Mouse (Mus musculus) thymus, adult 2 months (tissue): ENCODE measurements at regions not wholly inside any gene's neighbourhood (a gene's known extent, or its start where the extent isn't known, plus 50 kb on each side); places are given as distances from the start of the nearest gene placed in this dataset.

Experiments used
- CTCF ChIP-seq: fragments of 200-500 bp; IDR thresholded peaks from 2 replicates; pipeline ENCODE4 v1.5.1; 2012; ENCODE audit warnings: mild to moderate bottlenecking, control low read depth, low read length, moderate library complexity, borderline replicate concordance; ENCODE audit not compliant: control insufficient read depth, poor library complexity, insufficient read depth; ENCODE audit errors: extremely low read depth
- POLR2A ChIP-seq: fragments of 200-500 bp; IDR thresholded peaks from 2 replicates; pipeline ENCODE4 v1.6.1; 2012; ENCODE audit warnings: mild to moderate bottlenecking, low read length, control low read depth, moderate library complexity; ENCODE audit not compliant: control insufficient read depth, poor library complexity, insufficient read depth; ENCODE audit errors: extremely low read depth

GRCm38 (mm10) chr13:97310186-97310854 lies 69.4 kb downstream of the Enc1 start:
- no peak for TF ChIP-seq POLR2A
- TF ChIP-seq CTCF = no peak
